Mouse (Mus musculus): Measurements from ENCODE around the gene Atl1. TPM values are rescaled to one million over a fixed set of nuclear protein-coding genes. Genes with fewer than 3 reads are reported as not detected.
A peak's percentile ranks its signal among the peaks of the same experiment; 100 is the strongest.

Atl1 gene
- polyA plus RNA-seq, 1 experiment: 10.4 TPM

GRCm38 (mm10) chr12:69963141-69963540 is 70.7 kb downstream of the Atl1 start:
- no peaks in the 10 kb centered on the region for H3K4me1 ChIP-seq (ENCODE audit: control insufficient read depth, insufficient read depth, low read length)
- TF ChIP-seq CTCF (IDR thresholded peaks at IDR 0.05; ENCODE audit: borderline replicate concordance, insufficient read depth, low read length): no peak
- no peak for TF ChIP-seq POLR2A (IDR thresholded peaks at IDR 0.05; ENCODE audit: low read depth, low read length)
- H3K4me3 ChIP-seq (ENCODE audit: insufficient read depth, low read length): no peak overlapping the region
- no peak overlapping the region for H3K27ac ChIP-seq (ENCODE audit: insufficient read depth, low read length)

GRCm38 (mm10) chr12:69965644-69966043 is 73.2 kb downstream of the Atl1 start:
- H3K27ac ChIP-seq (ENCODE audit: insufficient read depth, low read length): no peak overlapping the region
- TF ChIP-seq POLR2A (IDR thresholded peaks at IDR 0.05; ENCODE audit: low read depth, low read length) (no peak), CTCF (IDR thresholded peaks at IDR 0.05; ENCODE audit: borderline replicate concordance, insufficient read depth, low read length) (no peak)
- no peaks in the 10 kb centered on the region for H3K4me1 ChIP-seq (ENCODE audit: control insufficient read depth, insufficient read depth, low read length)
- no peak overlapping the region for H3K4me3 ChIP-seq (ENCODE audit: insufficient read depth, low read length)

DNA sequence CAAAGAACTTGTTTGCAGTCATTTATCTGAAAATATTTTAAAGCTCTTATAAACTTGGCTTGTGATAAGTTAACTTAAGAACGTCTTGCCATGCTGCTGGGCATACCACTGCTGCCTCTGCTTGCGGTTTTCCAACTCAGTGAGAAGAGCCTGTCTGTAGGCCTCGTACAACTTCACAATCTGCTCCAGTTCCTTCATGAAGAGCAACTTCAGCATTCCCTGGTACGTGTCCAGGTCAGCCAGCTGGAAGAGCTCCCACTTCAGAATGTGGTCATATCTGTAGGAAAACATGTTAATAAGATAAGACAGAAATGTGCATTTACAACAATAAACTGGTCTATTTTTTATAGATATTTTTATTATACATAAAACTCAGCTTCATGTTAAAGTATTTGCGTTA is 73.7 kb downstream of the Atl1 start:
- H3K27ac ChIP-seq (ENCODE audit: insufficient read depth, low read length): no peak overlapping the region
- no peaks in the 10 kb centered on the region for H3K4me1 ChIP-seq (ENCODE audit: control insufficient read depth, insufficient read depth, low read length)
- no peak overlapping the region for H3K4me3 ChIP-seq (ENCODE audit: insufficient read depth, low read length)
- no peak for TF ChIP-seq CTCF (IDR thresholded peaks at IDR 0.05; ENCODE audit: borderline replicate concordance, insufficient read depth, low read length)

GRCm38 (mm10) chr12:69967112-69967511 is 74.7 kb downstream of the Atl1 start:
- no peak overlapping the region for H3K4me3 ChIP-seq (ENCODE audit: insufficient read depth, low read length)
- H3K27ac ChIP-seq (ENCODE audit: insufficient read depth, low read length): no peak overlapping the region
- no peak for TF ChIP-seq POLR2A (IDR thresholded peaks at IDR 0.05; ENCODE audit: low read depth, low read length)
- TF ChIP-seq CTCF (IDR thresholded peaks at IDR 0.05; ENCODE audit: borderline replicate concordance, insufficient read depth, low read length): no peak
- H3K4me1 ChIP-seq (ENCODE audit: control insufficient read depth, insufficient read depth, low read length): no peaks in the 10 kb centered on the region

DNA sequence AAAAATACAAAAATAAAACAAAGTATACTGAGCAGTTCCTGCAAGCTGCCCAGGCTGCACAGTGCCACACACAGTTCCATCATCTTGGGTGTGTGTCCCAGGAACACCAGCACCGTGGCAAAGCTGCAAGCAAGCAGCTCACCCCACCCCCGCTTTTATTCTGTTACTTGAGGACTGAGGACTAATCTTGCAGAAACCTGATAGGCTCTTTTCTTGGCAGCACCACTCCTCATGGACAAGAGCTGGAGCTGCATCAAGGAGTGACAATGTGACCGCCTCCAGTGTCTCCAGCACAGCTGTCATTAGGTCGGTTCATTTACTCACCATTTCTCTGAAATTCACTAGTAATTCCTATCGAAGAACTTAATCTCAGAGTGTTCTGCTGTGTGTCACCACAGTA is 75.7 kb downstream of the Atl1 start:
- Histone ChIP-seq H3K4me3 (ENCODE audit: insufficient read depth, low read length) (no peak overlapping the region), H3K27ac (ENCODE audit: insufficient read depth, low read length) (no peak overlapping the region), H3K4me1 (ENCODE audit: control insufficient read depth, insufficient read depth, low read length) (no peaks in the 10 kb centered on the region)
- TF ChIP-seq POLR2A (IDR thresholded peaks at IDR 0.05; ENCODE audit: low read depth, low read length): no peak
- no peak for TF ChIP-seq CTCF (IDR thresholded peaks at IDR 0.05; ENCODE audit: borderline replicate concordance, insufficient read depth, low read length)

GRCm38 (mm10) chr12:69973666-69974065 is 81.3 kb downstream of the Atl1 start:
- Histone ChIP-seq H3K4me3 (ENCODE audit: insufficient read depth, low read length) (no peak overlapping the region), H3K4me1 (ENCODE audit: control insufficient read depth, insufficient read depth, low read length) (no peaks in the 10 kb centered on the region; the same call in 1 of the 2 replicates), H3K27ac (ENCODE audit: insufficient read depth, low read length) (no peak overlapping the region)
- no peak for TF ChIP-seq CTCF (IDR thresholded peaks at IDR 0.05; ENCODE audit: borderline replicate concordance, insufficient read depth, low read length)
- no peak for TF ChIP-seq POLR2A (IDR thresholded peaks at IDR 0.05; ENCODE audit: low read depth, low read length)

- TF ChIP-seq POLR2A (IDR thresholded peaks at IDR 0.05; ENCODE audit: low read depth, low read length): no peak
- TF ChIP-seq CTCF (IDR thresholded peaks at IDR 0.05; ENCODE audit: borderline replicate concordance, insufficient read depth, low read length): no peak
- Histone ChIP-seq H3K4me3 (ENCODE audit: insufficient read depth, low read length) (no peak overlapping the region), H3K27ac (ENCODE audit: insufficient read depth, low read length) (no peak overlapping the region), H3K4me1 (ENCODE audit: control insufficient read depth, insufficient read depth, low read length) (peaks cover 3% of the 10 kb centered on the region)
These were observed 84.3 kb downstream of the Atl1 start for GRCm38 (mm10) chr12:69976688-69977087.

- H3K27ac ChIP-seq (ENCODE audit: insufficient read depth, low read length): no peak overlapping the region
- H3K4me1 ChIP-seq (ENCODE audit: control insufficient read depth, insufficient read depth, low read length): peaks cover 3% of the 10 kb centered on the region
- H3K4me3 ChIP-seq (ENCODE audit: insufficient read depth, low read length): no peak overlapping the region
- TF ChIP-seq CTCF (IDR thresholded peaks at IDR 0.05; ENCODE audit: borderline replicate concordance, insufficient read depth, low read length) (no peak), POLR2A (IDR thresholded peaks at IDR 0.05; ENCODE audit: low read depth, low read length) (no peak)
These were observed 85.1 kb downstream of the Atl1 start for GRCm38 (mm10) chr12:69977376-69977998.

DNA sequence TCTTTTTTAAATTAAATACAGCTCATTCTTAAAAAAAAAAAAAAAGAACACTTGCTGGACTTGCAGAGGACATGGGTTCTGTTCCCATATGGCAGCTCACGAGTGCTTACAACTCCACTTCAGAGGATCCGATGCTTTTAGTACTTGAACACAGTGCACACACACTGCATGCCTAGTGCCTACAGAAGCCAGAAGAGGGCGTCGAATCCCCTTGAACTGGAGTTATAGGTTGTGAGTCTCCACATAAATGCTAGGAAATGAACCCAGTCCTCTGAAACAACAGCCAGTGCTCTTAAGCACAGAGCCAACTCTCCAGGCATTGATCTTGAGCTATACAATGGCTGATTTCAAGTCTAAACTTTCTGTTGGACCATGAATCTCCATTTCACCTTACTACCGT is 90.5 kb downstream of the Atl1 start:
- Histone ChIP-seq H3K27ac (ENCODE audit: insufficient read depth, low read length) (no peak overlapping the region), H3K4me1 (ENCODE audit: control insufficient read depth, insufficient read depth, low read length) (peaks cover 3% of the 10 kb centered on the region), H3K4me3 (ENCODE audit: insufficient read depth, low read length) (no peak overlapping the region)
- TF ChIP-seq CTCF (IDR thresholded peaks at IDR 0.05; ENCODE audit: borderline replicate concordance, insufficient read depth, low read length): peak; percentile 21; the same call in 1 of the 2 replicates
- no peak for TF ChIP-seq POLR2A (IDR thresholded peaks at IDR 0.05; ENCODE audit: low read depth, low read length)

- H3K4me1 ChIP-seq (ENCODE audit: control insufficient read depth, insufficient read depth, low read length): no peaks in the 10 kb centered on the region
- H3K27ac ChIP-seq (ENCODE audit: insufficient read depth, low read length): peak overlapping the region; percentile 78
- TF ChIP-seq CTCF (IDR thresholded peaks at IDR 0.05; ENCODE audit: borderline replicate concordance, insufficient read depth, low read length): no peak
- TF ChIP-seq POLR2A (IDR thresholded peaks at IDR 0.05; ENCODE audit: low read depth, low read length): no peak
- H3K4me3 ChIP-seq (ENCODE audit: insufficient read depth, low read length): peak overlapping the region; percentile 77
These were observed 93.1 kb downstream of the Atl1 start for GRCm38 (mm10) chr12:69985546-69985945.

All from embryonic fibroblast, embryonic 13.5 days (primary cell).